Mouse (Mus musculus): ENCODE measurements around the gene Crabp2. TPM values are rescaled to one million over a fixed set of nuclear protein-coding genes. Genes with fewer than 3 reads are reported as not detected.
A peak's percentile ranks its signal among the peaks of the same experiment; 100 is the strongest.

The Crabp2 gene
- total and polyA plus RNA-seq, 2 experiments from 2014 or later, result 0.37 to 0.53 TPM

DNA sequence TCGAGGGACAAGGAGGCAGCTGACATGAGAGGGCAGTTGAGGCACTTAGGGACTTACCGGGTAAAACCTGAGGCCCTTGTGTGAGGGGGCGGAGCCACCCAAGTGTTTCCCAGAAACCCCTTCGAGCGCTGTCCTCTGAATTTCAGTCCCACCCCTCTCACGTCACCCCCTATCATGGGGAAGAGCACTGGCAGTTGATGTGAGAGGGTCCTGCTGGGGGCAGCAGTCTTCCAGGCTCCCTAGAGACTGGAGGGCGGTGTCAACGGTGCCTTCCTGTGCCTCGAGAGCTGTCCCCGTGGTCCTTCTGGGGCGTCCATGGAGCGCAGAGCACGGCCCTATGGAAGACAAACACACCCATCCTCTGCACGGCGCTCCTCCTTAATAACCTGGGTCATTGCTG is 39.2 kb downstream of the Crabp2 start:
- DNase-seq (ENCODE audit: low spot score) (peak; percentile 36), ATAC-seq (ENCODE audit: insufficient read depth, low read depth) (peak; percentile 5; the same call in 1 of the 2 replicates)
- peak overlapping the region; percentile 58 for H3K4me2 ChIP-seq (ENCODE audit: low read depth, low read length)
- H3K4me1 ChIP-seq (ENCODE audit: control insufficient read depth, insufficient read depth), result peaks cover 45% of the 10 kb centered on the region
- no peaks in the 10 kb centered on the region for H3K36me3 ChIP-seq (replicated peaks; ENCODE audit: control insufficient read depth, insufficient read depth, low read length)
- H3K9ac ChIP-seq (replicated peaks; ENCODE audit: low read depth, low read length), result no peak overlapping the region
- peak overlapping the region; percentile 28 for H3K4me3 ChIP-seq (ENCODE audit: low read depth, low read length)
- no peaks in the 10 kb centered on the region for H3K9me3 ChIP-seq (replicated peaks; ENCODE audit: control insufficient read depth, low read length)
- no peak for TF ChIP-seq EP300 (IDR thresholded peaks at IDR 0.05; ENCODE audit: low read depth)
- no peak for TF ChIP-seq CTCF (IDR thresholded peaks at IDR 0.05; ENCODE audit: low read depth)
- H3K27me3 ChIP-seq (ENCODE audit: control insufficient read depth, insufficient read depth, low read length), result peaks cover 43% of the 10 kb centered on the region
- WGBS, result under 1% methylated on average over 15 of the region's 15 CpGs
- H3K27ac ChIP-seq (ENCODE audit: low read depth), result no peak overlapping the region

DNA sequence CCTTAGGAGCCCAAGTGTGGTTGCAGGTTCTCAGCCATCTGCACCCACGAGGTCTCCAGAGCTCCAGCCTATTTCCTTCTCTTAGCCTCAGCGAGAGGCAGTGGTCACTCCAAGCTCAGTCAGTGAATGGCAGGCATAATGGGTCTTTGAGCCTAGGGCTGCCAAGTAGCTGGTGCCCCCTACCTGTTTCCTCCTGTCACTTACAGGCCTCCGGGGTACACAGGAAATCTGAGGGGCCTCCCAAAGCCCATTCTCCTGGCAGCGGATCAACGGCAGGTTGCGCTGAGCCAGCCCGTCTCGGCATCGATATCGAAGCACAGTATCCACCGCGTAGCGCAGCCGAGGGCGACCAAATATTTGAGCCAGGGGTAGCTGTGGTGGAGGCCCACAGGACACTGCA is 39.6 kb downstream of the Crabp2 start:
- H3K9ac ChIP-seq (replicated peaks; ENCODE audit: low read depth, low read length), result no peak overlapping the region
- ATAC-seq (ENCODE audit: insufficient read depth, low read depth), result no peak
- H3K27me3 ChIP-seq (ENCODE audit: control insufficient read depth, insufficient read depth, low read length), result peaks cover 47% of the 10 kb centered on the region
- no peak for DNase-seq (ENCODE audit: low spot score)
- peak overlapping the region; percentile 28 for H3K4me3 ChIP-seq (ENCODE audit: low read depth, low read length)
- WGBS, result 5% methylated on average over 15 of the region's 15 CpGs
- TF ChIP-seq EP300 (IDR thresholded peaks at IDR 0.05; ENCODE audit: low read depth), result no peak
- no peak for TF ChIP-seq CTCF (IDR thresholded peaks at IDR 0.05; ENCODE audit: low read depth)
- H3K4me2 ChIP-seq (ENCODE audit: low read depth, low read length), result peak overlapping the region; percentile 58
- peaks cover 41% of the 10 kb centered on the region for H3K4me1 ChIP-seq (ENCODE audit: control insufficient read depth, insufficient read depth)
- H3K36me3 ChIP-seq (replicated peaks; ENCODE audit: control insufficient read depth, insufficient read depth, low read length), result no peaks in the 10 kb centered on the region
- no peak overlapping the region for H3K27ac ChIP-seq (ENCODE audit: low read depth)
- H3K9me3 ChIP-seq (replicated peaks; ENCODE audit: control insufficient read depth, low read length), result no peaks in the 10 kb centered on the region

DNA sequence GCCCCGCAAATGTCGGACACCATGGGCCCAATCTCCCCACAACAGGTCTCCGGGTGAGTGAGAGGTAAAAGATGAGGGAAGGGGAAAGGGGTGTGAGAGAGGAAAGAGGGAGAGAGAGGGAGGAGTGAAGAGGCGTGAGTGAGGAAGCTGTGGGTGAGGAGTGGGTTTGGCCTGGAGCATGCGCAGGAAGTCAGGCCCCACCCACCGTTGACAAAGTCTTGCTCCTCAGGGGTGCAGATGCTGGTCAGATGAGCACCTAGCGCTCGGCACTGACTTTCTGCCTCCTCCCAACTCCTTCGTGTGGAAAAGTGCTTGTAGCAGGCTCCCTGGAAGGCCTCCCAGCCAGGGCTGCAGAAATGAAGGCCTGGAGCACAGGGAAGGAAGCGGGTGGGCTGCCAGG is 41.5 kb downstream of the Crabp2 start:
- H3K4me2 ChIP-seq (ENCODE audit: low read depth, low read length), result no peak overlapping the region
- H3K9me3 ChIP-seq (replicated peaks; ENCODE audit: control insufficient read depth, low read length), result no peaks in the 10 kb centered on the region
- WGBS, result 33% methylated on average over 10 of the region's 10 CpGs
- H3K4me1 ChIP-seq (ENCODE audit: control insufficient read depth, insufficient read depth), result peaks cover 26% of the 10 kb centered on the region
- H3K9ac ChIP-seq (replicated peaks; ENCODE audit: low read depth, low read length), result no peak overlapping the region
- peaks cover 66% of the 10 kb centered on the region for H3K27me3 ChIP-seq (ENCODE audit: control insufficient read depth, insufficient read depth, low read length)
- no peaks in the 10 kb centered on the region for H3K36me3 ChIP-seq (replicated peaks; ENCODE audit: control insufficient read depth, insufficient read depth, low read length)
- no peak overlapping the region for H3K27ac ChIP-seq (ENCODE audit: low read depth)
- no peak for DNase-seq (ENCODE audit: low spot score)
- no peak for ATAC-seq (ENCODE audit: insufficient read depth, low read depth)
- no peak overlapping the region for H3K4me3 ChIP-seq (ENCODE audit: low read depth, low read length)
- TF ChIP-seq CTCF (IDR thresholded peaks at IDR 0.05; ENCODE audit: low read depth) (no peak), EP300 (IDR thresholded peaks at IDR 0.05; ENCODE audit: low read depth) (no peak)

DNA sequence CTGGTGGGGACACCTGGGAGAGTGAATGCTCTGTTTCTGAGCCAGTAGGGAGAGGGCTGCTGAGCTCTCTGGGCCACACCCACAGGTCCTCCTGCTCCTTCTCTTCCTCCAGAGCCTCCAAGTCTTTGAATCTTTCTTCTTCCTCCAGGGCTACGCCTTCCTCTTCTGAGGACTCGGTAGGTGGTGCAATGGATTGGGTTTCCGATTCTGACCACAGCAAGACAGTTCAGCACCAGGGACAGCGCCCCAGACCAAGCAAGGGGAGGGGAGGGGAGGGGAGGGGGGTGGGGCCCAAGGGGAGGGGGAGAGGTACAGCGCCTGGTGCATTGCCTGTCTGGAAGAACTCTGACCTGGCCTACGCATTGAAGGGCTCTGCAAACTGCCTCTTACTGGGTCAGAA is 45.0 kb downstream of the Crabp2 start:
- ATAC-seq (ENCODE audit: insufficient read depth, low read depth) (no peak), DNase-seq (ENCODE audit: low spot score) (no peak)
- WGBS, result 8% methylated on average over 6 of the region's 6 CpGs

DNA sequence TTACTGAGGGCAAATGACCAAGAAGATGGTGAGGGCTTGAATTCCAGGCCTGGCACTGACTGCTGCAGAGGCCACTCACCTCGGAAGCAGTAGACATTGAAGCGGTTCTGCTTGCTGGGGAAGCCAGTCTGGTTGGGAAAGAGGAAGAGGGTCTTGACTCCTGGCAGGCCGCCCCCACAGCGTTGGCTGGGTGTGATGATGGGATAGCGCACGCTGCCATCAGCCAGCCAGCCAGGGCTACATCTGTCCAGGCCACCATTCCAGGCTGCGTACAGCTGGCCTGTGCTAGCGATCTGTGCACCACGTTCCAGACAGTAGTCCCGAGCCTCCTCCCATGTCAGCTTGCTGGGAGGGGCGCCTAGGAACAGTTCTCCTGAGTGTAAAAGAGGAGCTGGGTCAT is 46.9 kb downstream of the Crabp2 start:
- Histone ChIP-seq H3K4me1 (ENCODE audit: control insufficient read depth, insufficient read depth) (peaks cover 4% of the 10 kb centered on the region), H3K36me3 (replicated peaks; ENCODE audit: control insufficient read depth, insufficient read depth, low read length) (no peaks in the 10 kb centered on the region), H3K4me3 (ENCODE audit: low read depth, low read length) (no peak overlapping the region), H3K9me3 (replicated peaks; ENCODE audit: control insufficient read depth, low read length) (no peaks in the 10 kb centered on the region), H3K27ac (ENCODE audit: low read depth) (no peak overlapping the region), H3K4me2 (ENCODE audit: low read depth, low read length) (no peak overlapping the region), H3K9ac (replicated peaks; ENCODE audit: low read depth, low read length) (no peak overlapping the region), H3K27me3 (ENCODE audit: control insufficient read depth, insufficient read depth, low read length) (peaks cover 95% of the 10 kb centered on the region)
- DNase-seq (ENCODE audit: low spot score) (no peak), ATAC-seq (ENCODE audit: insufficient read depth, low read depth) (no peak)
- TF ChIP-seq CTCF (IDR thresholded peaks at IDR 0.05; ENCODE audit: low read depth) (no peak), EP300 (IDR thresholded peaks at IDR 0.05; ENCODE audit: low read depth) (no peak)
- WGBS, result 26% methylated on average over 11 of the region's 11 CpGs

More for the DNA sequence above, 45.0 kb downstream of the Crabp2 start:
- H3K27me3 ChIP-seq (ENCODE audit: control insufficient read depth, insufficient read depth, low read length), result peaks cover 94% of the 10 kb centered on the region
- TF ChIP-seq CTCF (IDR thresholded peaks at IDR 0.05; ENCODE audit: low read depth), result no peak
- no peak for TF ChIP-seq EP300 (IDR thresholded peaks at IDR 0.05; ENCODE audit: low read depth)
- H3K27ac ChIP-seq (ENCODE audit: low read depth), result no peak overlapping the region
- H3K9ac ChIP-seq (replicated peaks; ENCODE audit: low read depth, low read length), result no peak overlapping the region
- no peak overlapping the region for H3K4me2 ChIP-seq (ENCODE audit: low read depth, low read length)
- H3K9me3 ChIP-seq (replicated peaks; ENCODE audit: control insufficient read depth, low read length), result no peaks in the 10 kb centered on the region
- H3K4me1 ChIP-seq (ENCODE audit: control insufficient read depth, insufficient read depth), result peaks cover 4% of the 10 kb centered on the region; the same call in 1 of the 2 replicates
- no peak overlapping the region for H3K4me3 ChIP-seq (ENCODE audit: low read depth, low read length)
- no peaks in the 10 kb centered on the region for H3K36me3 ChIP-seq (replicated peaks; ENCODE audit: control insufficient read depth, insufficient read depth, low read length)

DNA sequence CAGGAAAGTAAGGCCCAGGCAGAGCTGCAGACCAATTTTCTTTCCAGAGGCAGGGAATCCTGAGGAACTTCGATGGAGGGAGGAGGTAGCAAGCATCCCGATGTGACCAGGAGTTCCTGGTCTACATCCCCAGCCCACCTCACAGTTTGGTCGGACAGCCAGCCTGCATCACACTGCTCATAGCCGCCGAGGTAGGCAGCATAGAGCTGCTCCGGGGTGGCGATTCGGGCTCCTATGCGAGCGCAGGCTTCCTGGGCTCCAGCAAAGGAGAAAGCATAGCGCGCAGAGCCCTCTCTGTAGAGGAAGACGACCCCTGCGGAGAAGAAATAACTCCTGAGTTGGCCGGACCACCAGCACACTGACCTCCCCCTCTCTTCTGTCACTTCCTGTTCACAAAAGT is 47.9 kb downstream of the Crabp2 start:
- Histone ChIP-seq H3K9me3 (replicated peaks; ENCODE audit: control insufficient read depth, low read length) (no peaks in the 10 kb centered on the region), H3K4me3 (ENCODE audit: low read depth, low read length) (peak overlapping the region; percentile 46; the same call in 1 of the 2 replicates), H3K27ac (ENCODE audit: low read depth) (no peak overlapping the region), H3K27me3 (ENCODE audit: control insufficient read depth, insufficient read depth, low read length) (peaks cover 97% of the 10 kb centered on the region), H3K4me1 (ENCODE audit: control insufficient read depth, insufficient read depth) (peaks cover 4% of the 10 kb centered on the region), H3K4me2 (ENCODE audit: low read depth, low read length) (no peak overlapping the region), H3K9ac (replicated peaks; ENCODE audit: low read depth, low read length) (no peak overlapping the region), H3K36me3 (replicated peaks; ENCODE audit: control insufficient read depth, insufficient read depth, low read length) (no peaks in the 10 kb centered on the region)
- ATAC-seq (ENCODE audit: insufficient read depth, low read depth) (no peak), DNase-seq (ENCODE audit: low spot score) (no peak)
- 2% methylated on average over 15 of the region's 15 CpGs for WGBS
- no peak for TF ChIP-seq CTCF (IDR thresholded peaks at IDR 0.05; ENCODE audit: low read depth)
- no peak for TF ChIP-seq EP300 (IDR thresholded peaks at IDR 0.05; ENCODE audit: low read depth)

All from heart, postnatal 0 days (tissue).